Mouse (Mus musculus) cerebellum, adult 2 months (tissue): ENCODE data around the gene Mthfd2l. TPM values are rescaled to one million over a fixed set of nuclear protein-coding genes. Genes with fewer than 3 reads are reported as not detected.

ENCODE experiments used
- DNase-seq, 2 experiments: peaks; one replicate each; pipeline ENCODE4 v3.0.0; 2021
- H3K27ac ChIP-seq: fragments of 200-500 bp; 2 replicates; pipeline ENCODE4 v1.5.1; 2012; ENCODE audit warnings: low read length, control low read depth, inconsistent platforms; ENCODE audit not compliant: insufficient read depth
- H3K27me3 ChIP-seq: fragments of 200-500 bp; 2 replicates; pipeline ENCODE4 v1.6.1; 2012; ENCODE audit warnings: inconsistent platforms, mild to moderate bottlenecking, low read length, moderate library complexity; ENCODE audit not compliant: control insufficient read depth, insufficient read depth
- H3K4me1 ChIP-seq: fragments of 200-500 bp; 2 replicates; pipeline ENCODE4 v1.6.1; 2011; ENCODE audit warnings: low read length; ENCODE audit not compliant: control insufficient read depth, insufficient read depth
- H3K4me3 ChIP-seq: fragments of 200-500 bp; replicated peaks from 2 replicates; pipeline ENCODE3; 2011; ENCODE audit warnings: mild to moderate bottlenecking, low read depth, low read length, control low read depth; ENCODE audit not compliant: insufficient read depth
- CTCF ChIP-seq: fragments of 200-500 bp; IDR thresholded peaks from 2 replicates; pipeline ENCODE4 v1.5.1; 2011; ENCODE audit warnings: low read depth, mild to moderate bottlenecking, control low read depth, low read length, moderate library complexity, borderline replicate concordance; ENCODE audit not compliant: insufficient read depth
- POLR2A ChIP-seq: fragments of 200-500 bp; IDR thresholded peaks from 2 replicates; pipeline ENCODE4 v1.6.1; 2011; ENCODE audit warnings: low read length, control low read depth, borderline replicate concordance; ENCODE audit not compliant: insufficient read depth
- WGBS: fragments of 180-500 bp; shearing (Covaris S2); methylation state at CpG from one replicate; pipeline ENCODE4 v1.1.7; 2018; 5-methylcytosine and 5-hydroxymethylcytosine counted together
- polyA plus RNA-seq: library from polyadenylated mRNA; depleted of rRNA; stranded (reverse); fragments of >200 nt; gene quantifications from 2 replicates; pipeline ENCODE4 v1.2.3, GENCODE M21; 2012

Mthfd2l gene
- polyA plus RNA-seq, 1 experiment: 18.0 TPM

DNA sequence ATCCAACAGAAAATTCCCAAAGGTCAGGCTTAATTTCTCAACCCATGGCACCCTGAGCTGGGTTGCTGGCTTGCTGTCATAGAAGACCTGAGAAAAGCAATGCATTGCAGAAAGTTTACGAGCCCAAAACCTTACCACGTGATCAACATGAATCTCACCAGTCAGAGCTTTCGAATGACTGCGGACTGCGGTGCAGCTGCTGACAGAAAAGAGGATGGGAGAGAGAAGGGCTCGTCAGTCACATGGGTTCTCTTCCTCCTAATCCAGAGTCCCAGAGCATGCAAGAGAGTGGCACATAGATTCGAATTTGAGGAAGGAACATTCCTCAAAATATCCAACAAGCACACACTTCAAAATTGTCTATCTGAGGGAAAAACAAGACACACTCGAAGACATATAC, 36.7 kb upstream of the Mthfd2l start:
- no peak for TF ChIP-seq POLR2A
- no peak for TF ChIP-seq CTCF
- 79% methylated on average over 8 of the region's 8 CpGs for WGBS
- Histone ChIP-seq H3K27me3 (no peaks in the 10 kb centered on the region), H3K4me3 (no peak overlapping the region), H3K4me1 (no peaks in the 10 kb centered on the region; the same call in 1 of the 2 replicates), H3K27ac (no peak overlapping the region)
- DNase-seq: no peak

DNA sequence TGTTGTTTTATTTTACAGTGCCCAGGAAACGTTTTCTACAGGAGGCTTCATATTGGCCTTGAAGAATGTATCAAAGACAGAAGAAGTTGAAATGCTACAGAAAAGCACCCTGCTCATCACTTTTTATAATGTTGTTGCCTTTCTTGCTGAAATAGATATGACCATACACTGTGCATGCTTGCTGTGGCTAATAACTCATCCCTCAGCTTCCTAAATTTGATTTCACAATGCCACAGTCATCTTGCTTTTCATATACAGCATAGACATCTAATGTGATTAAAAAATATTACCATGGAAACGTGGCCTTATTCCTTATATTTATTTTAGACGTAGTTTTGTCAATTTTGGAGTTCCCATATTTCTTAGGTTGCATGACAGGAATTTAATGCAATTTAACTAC, 33.5 kb upstream of the Mthfd2l start:
- no peak for TF ChIP-seq CTCF
- TF ChIP-seq POLR2A: no peak
- no peak overlapping the region for H3K4me3 ChIP-seq
- H3K27ac ChIP-seq: no peak overlapping the region
- DNase-seq: no peak
- 82% methylated on average over 3 of the region's 3 CpGs for WGBS
- peaks cover 10% of the 10 kb centered on the region for H3K4me1 ChIP-seq
- no peaks in the 10 kb centered on the region for H3K27me3 ChIP-seq

DNA sequence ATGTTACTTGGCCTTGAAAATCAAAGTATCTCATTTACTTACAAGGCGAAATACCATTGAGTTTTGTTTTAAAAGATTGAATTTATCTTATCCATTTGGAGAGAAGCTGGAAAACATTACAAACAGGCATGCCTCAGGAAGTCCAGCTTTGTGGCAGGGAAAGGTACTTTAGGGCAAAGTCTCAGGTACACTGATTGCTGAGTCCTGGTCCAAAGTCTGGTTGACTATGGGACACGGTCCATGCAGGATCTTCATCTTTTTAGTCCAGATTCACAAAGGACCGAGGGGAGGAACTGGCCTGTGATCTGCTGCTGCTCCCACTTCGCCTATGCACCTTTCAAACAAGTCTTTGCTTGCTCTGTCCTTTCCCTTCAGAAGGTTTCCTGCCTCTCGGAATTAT, 31.6 kb upstream of the Mthfd2l start:
- no peaks in the 10 kb centered on the region for H3K27me3 ChIP-seq
- H3K4me3 ChIP-seq: no peak overlapping the region
- 87% methylated on average over 5 of the region's 5 CpGs for WGBS
- H3K4me1 ChIP-seq: peaks cover 13% of the 10 kb centered on the region
- DNase-seq: no peak
- TF ChIP-seq POLR2A (no peak), CTCF (no peak)
- no peak overlapping the region for H3K27ac ChIP-seq

DNA sequence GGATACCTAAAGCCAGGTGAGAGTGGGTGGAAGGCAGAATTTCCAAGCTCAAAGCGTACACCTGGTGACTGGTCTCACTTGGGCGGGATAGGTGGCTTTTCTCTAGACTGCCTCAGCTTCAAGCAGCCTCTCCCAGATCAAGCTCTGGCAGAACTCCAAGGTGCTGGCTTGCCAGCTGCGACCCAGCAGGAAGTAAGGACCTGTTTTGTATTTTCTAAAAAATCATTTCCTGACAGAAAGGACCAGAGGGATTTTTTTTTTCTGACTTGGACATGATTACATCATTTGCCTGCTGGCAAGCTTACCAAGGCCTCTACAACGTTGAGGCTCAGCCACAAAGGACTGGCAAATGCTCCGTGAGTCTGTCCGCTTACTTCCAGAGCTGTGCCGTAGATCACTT, 30.8 kb upstream of the Mthfd2l start:
- TF ChIP-seq POLR2A (no peak), CTCF (no peak)
- Histone ChIP-seq H3K4me3 (no peak overlapping the region), H3K27ac (no peak overlapping the region), H3K4me1 (peaks cover 13% of the 10 kb centered on the region), H3K27me3 (no peaks in the 10 kb centered on the region; the same call in 1 of the 2 replicates)
- WGBS: 2% methylated on average over 7 of the region's 7 CpGs
- peak; percentile 79 to 86 for DNase-seq

DNA sequence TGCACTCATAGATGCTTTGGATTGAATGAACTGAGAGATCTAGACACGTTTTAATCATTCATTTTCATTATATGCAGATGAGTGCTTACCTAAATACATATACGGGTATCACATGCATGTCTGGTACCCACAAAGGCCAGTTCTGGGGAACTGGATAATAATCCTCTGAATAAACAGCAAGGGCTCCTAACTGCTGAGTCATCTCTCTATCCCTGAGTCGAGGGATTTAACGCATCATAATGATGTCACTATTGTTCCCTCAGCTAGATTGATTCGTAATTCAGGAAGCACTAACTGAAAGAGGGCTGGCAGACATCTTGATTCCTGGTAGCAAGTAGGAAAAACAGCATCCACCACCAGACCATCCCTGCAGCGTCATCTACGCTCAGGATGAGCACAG, 30.2 kb upstream of the Mthfd2l start:
- H3K27ac ChIP-seq: no peak overlapping the region
- no peak for TF ChIP-seq CTCF
- no peak for TF ChIP-seq POLR2A
- WGBS: 61% methylated on average over 7 of the region's 7 CpGs
- no peaks in the 10 kb centered on the region; the same call in 1 of the 2 replicates for H3K27me3 ChIP-seq
- H3K4me3 ChIP-seq: no peak overlapping the region
- no peak for DNase-seq
- peaks cover 13% of the 10 kb centered on the region for H3K4me1 ChIP-seq

DNA sequence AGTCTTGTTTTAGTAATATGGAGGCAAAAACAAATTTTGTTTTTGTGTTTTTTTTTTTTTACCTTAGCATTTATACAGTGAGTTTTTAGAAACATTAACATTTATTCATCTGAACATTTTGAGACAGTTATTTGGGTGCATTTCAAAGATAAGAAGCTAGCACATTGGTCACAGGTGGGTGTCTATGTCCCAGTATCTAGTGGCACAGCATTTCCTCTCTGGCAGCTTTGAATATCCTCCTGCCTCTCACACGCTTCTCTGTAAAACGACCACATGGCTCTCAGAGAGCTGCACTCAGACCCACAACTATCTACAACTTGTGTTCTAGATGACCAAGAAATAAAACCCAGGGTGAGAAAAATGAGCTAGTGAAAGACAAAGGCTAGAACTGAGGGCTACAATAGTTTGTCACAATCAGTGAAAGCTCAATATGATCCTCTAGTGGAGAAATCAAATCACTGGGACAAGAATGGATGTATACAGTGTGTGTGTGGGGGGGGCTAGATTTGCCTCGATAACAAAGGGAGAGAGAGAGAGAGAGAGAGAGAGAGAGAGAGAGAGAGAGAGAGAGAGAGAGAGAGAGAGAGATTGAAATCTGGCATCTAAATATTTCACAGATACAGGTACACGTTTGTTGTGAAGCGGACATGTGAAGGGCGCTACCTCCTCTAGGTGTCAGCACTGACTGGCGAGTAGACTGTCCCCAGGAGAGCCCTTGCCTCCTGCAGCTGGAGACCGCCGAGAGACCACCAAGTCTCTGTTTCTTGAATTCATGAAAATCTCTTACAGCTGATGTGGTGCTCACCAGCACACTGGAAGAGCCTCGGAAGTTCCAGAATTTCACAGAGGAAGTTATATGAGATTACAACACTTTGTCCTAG, 28.3 kb upstream of the Mthfd2l start:
- 13% methylated on average over 10 of the region's 10 CpGs for WGBS
- Histone ChIP-seq H3K4me3 (no peak overlapping the region), H3K4me1 (peaks cover 13% of the 10 kb centered on the region), H3K27me3 (no peaks in the 10 kb centered on the region; the same call in 1 of the 2 replicates), H3K27ac (no peak overlapping the region)
- DNase-seq: no peak
- TF ChIP-seq CTCF: no peak; the same call in 1 of the 2 replicates
- TF ChIP-seq POLR2A: no peak

DNA sequence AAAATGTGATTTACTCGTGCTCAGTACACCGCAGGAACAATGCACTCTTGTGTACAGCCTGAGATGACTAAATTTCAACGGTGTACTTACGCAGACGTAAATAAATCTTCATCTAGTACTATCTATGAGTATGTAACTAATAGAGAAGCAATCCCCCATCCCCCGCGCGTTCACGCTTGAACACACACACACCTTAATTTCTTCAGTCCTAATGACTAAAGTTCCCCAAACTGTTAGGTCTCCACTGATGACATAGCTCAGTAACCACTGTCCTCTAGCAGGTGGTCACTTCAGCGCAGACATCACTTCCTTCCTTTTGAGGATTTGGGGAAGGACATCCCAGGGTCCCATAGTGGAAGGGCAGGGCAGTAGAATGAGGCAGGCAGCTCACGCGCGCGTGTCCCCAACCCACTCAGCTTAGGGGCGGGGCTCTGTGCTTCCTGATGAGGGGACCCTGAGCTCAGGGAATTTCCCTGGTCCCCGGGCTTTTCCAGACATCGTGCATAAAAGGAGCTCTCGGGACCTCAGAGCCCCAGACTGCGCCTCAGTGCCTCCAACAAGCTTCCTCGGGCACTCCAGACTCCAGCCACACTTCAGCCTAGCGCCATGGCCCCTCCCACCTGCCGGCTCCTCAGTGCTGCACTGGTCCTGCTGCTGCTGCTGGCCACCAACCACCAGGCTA, 27.4 kb upstream of the Mthfd2l start, which contains the start of gene Cxcl2:
Gene Cxcl2, plus strand, starts transcription at position 533 of the 682 bp plus-strand sequence.
- 7% methylated on average over 22 of the region's 22 CpGs for WGBS
- H3K4me3 ChIP-seq: no peak within 1 kb of the TSS
- no peak within 1 kb of the TSS for H3K27ac ChIP-seq
- peaks cover 13% of the 10 kb centered on the region for H3K4me1 ChIP-seq
- DNase-seq: no peak
- TF ChIP-seq CTCF (no peak), POLR2A (no peak)
- no peaks in the 10 kb centered on the region; the same call in 1 of the 2 replicates for H3K27me3 ChIP-seq
